Mouse (Mus musculus): ENCODE data around the gene S1pr1.

GRCm38 (mm10) chr3:115709118-115709574 lies 5.7 kb downstream of the S1pr1 start:
- TF ChIP-seq CTCF (IDR thresholded peaks at IDR 0.05; ENCODE audit: insufficient read depth, low read depth, low read length) (no peak), POLR2A (IDR thresholded peaks at IDR 0.05; ENCODE audit: insufficient read depth, low read depth, low read length) (no peak)

Data from olfactory bulb, adult 2 months (tissue).